Mouse (Mus musculus) kidney, embryonic 14.5 days (tissue): ENCODE data around the gene Pde5a. TPM values are rescaled to one million over a fixed set of nuclear protein-coding genes. Genes with fewer than 3 reads are reported as not detected.

Source experiments
- ATAC-seq: fragments of 200-750 bp; cut with Nextera tagmentation; 2 replicates; pipeline ENCODE4 v1.8.0; 2017; ENCODE audit warnings: moderate number of reproducible peaks, mild to moderate bottlenecking, moderate TSS enrichment, moderate library complexity; ENCODE audit not compliant: low FRiP score, low TSS enrichment
- H3K27ac ChIP-seq: fragments of 300-500 bp; sonication (generic); 2 replicates; pipeline ENCODE4 v1.5.1; 2014; ENCODE audit warnings: low read depth, mild to moderate bottlenecking, low read length, moderate library complexity, mixed read lengths
- H3K27me3 ChIP-seq: fragments of 300-500 bp; sonication (generic); 2 replicates; pipeline ENCODE4 v1.6.1; 2014; ENCODE audit warnings: mild to moderate bottlenecking, low read length; ENCODE audit not compliant: control insufficient read depth, insufficient read depth
- H3K36me3 ChIP-seq: fragments of 300-500 bp; sonication (generic); 2 replicates; pipeline ENCODE4 v1.6.1; 2014; ENCODE audit warnings: low read length, mixed read lengths; ENCODE audit not compliant: control insufficient read depth, insufficient read depth
- H3K4me1 ChIP-seq: fragments of 300-500 bp; sonication (generic); 2 replicates; pipeline ENCODE4 v1.6.1; 2014; ENCODE audit warnings: low read length, mixed read lengths; ENCODE audit not compliant: control insufficient read depth, insufficient read depth
- H3K4me2 ChIP-seq: fragments of 300-500 bp; sonication (generic); replicated peaks from 2 replicates; pipeline ENCODE4 v1.6.1; 2014; ENCODE audit warnings: low read depth, mild to moderate bottlenecking, low read length
- H3K4me3 ChIP-seq: fragments of 300-500 bp; sonication (generic); 2 replicates; pipeline ENCODE4 v1.5.1; 2014; ENCODE audit warnings: mild to moderate bottlenecking, low read length
- H3K9ac ChIP-seq: fragments of 300-500 bp; sonication (generic); 2 replicates; pipeline ENCODE4 v1.6.1; 2014; ENCODE audit warnings: low read depth, mild to moderate bottlenecking, low read length, moderate library complexity
- H3K9me3 ChIP-seq: fragments of 300-500 bp; sonication (generic); 2 replicates; pipeline ENCODE4 v1.6.1; 2016; ENCODE audit warnings: low read length; ENCODE audit not compliant: control insufficient read depth
- WGBS: fragments of 180-500 bp; shearing (Covaris S2); extraction: QIAGEN DNeasy Blood & Tissue Kit; methylation state at CpG from one replicate; pipeline ENCODE4 v1.1.7; 2014; 5-methylcytosine and 5-hydroxymethylcytosine counted together
- polyA plus RNA-seq: library from polyadenylated mRNA; unstranded; fragments of >200 nt; fragmentation: Nextera tagmentation; extraction: Ambion mirVana; gene quantifications from 2 replicates; pipeline ENCODE4 v1.2.1, GENCODE M21; 2014

Gene Pde5a
- polyA plus RNA-seq, 1 experiment from 2014 or later = 7.4 TPM

DNA sequence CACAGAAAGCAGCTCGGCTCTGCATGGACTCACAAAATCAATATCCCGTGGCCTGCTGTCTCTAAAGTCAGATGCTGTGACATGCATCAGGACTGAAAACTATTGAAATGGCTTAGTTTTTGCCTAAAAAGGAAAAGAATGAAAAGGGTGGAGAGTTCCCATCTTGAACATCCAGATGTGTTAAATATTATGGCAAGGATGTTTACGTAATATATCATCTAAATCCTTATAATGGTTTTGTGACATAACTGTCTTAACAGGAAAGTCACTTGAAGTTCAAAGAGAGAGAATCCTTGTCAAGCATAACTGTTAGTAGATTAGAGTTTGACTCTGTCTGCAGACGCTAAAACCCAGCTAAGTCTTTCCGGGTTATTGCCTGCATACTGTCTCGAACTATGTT is 20.3 kb upstream of the Pde5a start:
- no peak for ATAC-seq
- 78% methylated on average over 6 of the region's 6 CpGs for WGBS
- Histone ChIP-seq H3K9me3 (no peaks in the 10 kb centered on the region), H3K9ac (no peak overlapping the region), H3K27ac (no peak overlapping the region), H3K36me3 (no peaks in the 10 kb centered on the region), H3K4me1 (no peaks in the 10 kb centered on the region), H3K27me3 (no peaks in the 10 kb centered on the region), H3K4me2 (no peak overlapping the region), H3K4me3 (no peak overlapping the region)

DNA sequence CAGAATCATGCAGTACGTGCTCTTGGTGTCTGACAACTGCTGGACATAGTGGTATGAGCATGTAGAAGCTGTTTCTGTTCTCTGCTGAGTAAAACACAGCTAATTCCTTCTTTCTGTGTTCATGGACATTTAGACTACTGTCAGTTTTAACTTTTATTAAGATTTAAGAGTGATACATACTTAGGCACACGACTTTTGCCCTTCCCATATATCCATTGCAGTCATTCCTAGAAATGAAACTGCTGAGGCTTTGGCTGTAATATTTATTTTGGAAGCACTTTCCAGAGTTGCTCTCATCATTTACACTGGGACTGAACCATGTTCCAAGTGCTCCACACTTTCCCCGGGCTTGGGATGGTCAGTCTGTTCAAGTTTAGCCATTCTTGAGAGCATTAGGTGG is 18.6 kb upstream of the Pde5a start:
- Histone ChIP-seq H3K4me3 (no peak overlapping the region), H3K4me2 (no peak overlapping the region)
- 68% methylated on average over 3 of the region's 3 CpGs for WGBS

DNA sequence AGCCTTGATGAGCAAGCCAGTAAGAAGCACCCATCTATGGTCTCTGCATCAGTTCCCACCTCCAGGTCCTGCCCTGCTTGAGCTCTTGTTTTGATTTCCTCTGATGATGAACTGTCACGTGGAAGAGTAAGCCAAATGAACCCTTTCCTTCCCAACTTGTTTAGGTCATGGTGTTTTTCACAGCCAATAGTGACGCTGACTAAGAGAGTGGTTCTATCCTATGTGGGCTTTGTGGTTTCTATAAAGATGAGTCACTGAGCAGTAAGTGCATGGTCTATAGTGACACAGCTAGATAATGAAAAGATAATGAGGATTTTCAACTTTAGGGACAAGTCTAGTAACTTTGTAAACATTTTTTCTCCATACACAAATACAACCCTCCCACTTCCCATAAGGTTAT is 10.1 kb upstream of the Pde5a start:
- H3K4me2 ChIP-seq = no peak overlapping the region
- H3K27me3 ChIP-seq = no peaks in the 10 kb centered on the region
- H3K9ac ChIP-seq = no peak overlapping the region
- H3K4me1 ChIP-seq = no peaks in the 10 kb centered on the region
- H3K9me3 ChIP-seq = no peaks in the 10 kb centered on the region
- no peak overlapping the region for H3K4me3 ChIP-seq
- H3K27ac ChIP-seq = no peak overlapping the region
- ATAC-seq = no peak
- 86% methylated on average over 2 of the region's 2 CpGs for WGBS
- H3K36me3 ChIP-seq = no peaks in the 10 kb centered on the region

More for the DNA sequence above, 18.6 kb upstream of the Pde5a start:
- Histone ChIP-seq H3K9ac (no peak overlapping the region), H3K36me3 (no peaks in the 10 kb centered on the region), H3K9me3 (no peaks in the 10 kb centered on the region), H3K27me3 (no peaks in the 10 kb centered on the region), H3K27ac (no peak overlapping the region), H3K4me1 (no peaks in the 10 kb centered on the region)
- ATAC-seq = no peak

- ATAC-seq = no peak
- no peaks in the 10 kb centered on the region for H3K9me3 ChIP-seq
- no peak overlapping the region for H3K4me3 ChIP-seq
- no peak overlapping the region for H3K9ac ChIP-seq
- H3K27me3 ChIP-seq = no peaks in the 10 kb centered on the region
- whole genome bisulfite sequencing = 57% methylated on average over 9 of the region's 9 CpGs
- H3K27ac ChIP-seq = no peak overlapping the region
- H3K4me2 ChIP-seq = no peak overlapping the region
- no peaks in the 10 kb centered on the region for H3K36me3 ChIP-seq
- no peaks in the 10 kb centered on the region for H3K4me1 ChIP-seq
Observed at GRCm38 (mm10) chr3:122721522-122721921, 7.2 kb upstream of the Pde5a start.

DNA sequence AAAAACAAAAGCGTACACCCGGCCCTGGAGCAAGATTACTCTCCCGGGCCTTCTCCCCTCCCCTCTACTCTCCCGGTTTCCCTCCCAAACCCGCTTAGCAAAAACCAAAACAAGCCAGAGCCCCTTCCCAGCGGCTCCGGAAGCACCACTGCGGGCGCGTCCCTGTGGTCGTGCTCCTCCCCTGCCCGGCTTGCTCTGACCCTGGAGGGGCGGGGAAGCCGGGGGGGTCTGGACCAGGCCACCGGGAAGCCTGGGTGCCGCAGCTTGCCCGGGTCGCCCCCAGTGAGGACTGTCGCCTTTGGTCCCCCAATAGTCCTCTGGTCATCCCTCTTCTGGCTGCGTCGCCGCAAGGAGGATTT is 833 bp downstream of the Pde5a start:
- WGBS = 0% methylated on average over 22 of the region's 22 CpGs
- Histone ChIP-seq H3K27ac (peak overlapping the region; percentile 88), H3K9ac (peak overlapping the region; percentile 77), H3K4me3 (peak overlapping the region; percentile 72), H3K4me2 (peak overlapping the region; percentile 76), H3K36me3 (no peaks in the 10 kb centered on the region), H3K27me3 (no peaks in the 10 kb centered on the region), H3K4me1 (0 out of 2 replicates have a peak, but pooled peaks cover 4% of the 10 kb centered on the region), H3K9me3 (no peaks in the 10 kb centered on the region)
- ATAC-seq = peak; percentile 82

DNA sequence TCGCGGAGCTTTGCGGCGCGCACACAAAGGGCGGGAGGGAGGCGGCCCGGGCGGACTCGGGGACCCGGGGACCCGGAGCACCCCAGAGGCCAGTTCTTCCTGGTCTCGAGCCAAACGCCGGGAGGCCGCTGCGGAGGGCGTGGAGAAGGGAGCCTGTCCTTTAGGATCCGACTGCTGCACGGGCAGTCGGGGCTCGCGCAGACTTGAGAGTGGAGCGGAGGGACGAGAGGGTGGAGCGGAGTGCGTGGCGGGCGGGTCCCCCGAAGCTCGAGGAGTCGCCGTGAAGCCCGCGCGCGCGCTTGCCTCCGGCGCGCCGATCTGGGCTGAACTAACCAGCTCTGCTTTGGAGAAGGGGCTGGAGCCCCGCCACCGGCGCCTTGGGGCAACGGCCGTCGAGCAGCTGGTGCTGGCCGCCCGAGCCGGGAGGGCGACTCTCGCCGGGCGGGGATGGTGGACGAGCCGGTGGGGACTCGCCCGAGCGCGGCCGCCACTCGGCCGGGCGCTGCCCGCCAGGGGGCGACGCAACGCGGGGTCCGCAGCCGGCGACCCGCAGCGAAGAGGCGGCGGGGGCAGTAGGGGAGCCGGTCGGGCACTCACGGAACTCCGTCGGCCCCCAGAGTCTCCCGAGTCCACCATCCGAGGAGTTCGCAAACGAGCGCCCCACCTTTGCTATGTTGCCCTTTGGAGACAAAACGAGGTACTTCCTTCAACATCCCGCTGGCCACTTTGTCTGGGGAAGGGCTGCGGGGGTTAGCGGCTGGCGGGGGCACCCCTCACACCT is 1.4 kb downstream of the Pde5a start:
- WGBS = under 1% methylated on average over 71 of the region's 92 CpGs
- peak overlapping the region; percentile 76 for H3K4me2 ChIP-seq
- ATAC-seq = peak; percentile 82
- H3K27me3 ChIP-seq = no peaks in the 10 kb centered on the region
- H3K27ac ChIP-seq = peak overlapping the region; percentile 88
- no peaks in the 10 kb centered on the region for H3K36me3 ChIP-seq
- 0 out of 2 replicates have a peak, but pooled peaks cover 4% of the 10 kb centered on the region for H3K4me1 ChIP-seq
- peak overlapping the region; percentile 77 for H3K9ac ChIP-seq
- H3K4me3 ChIP-seq = peak overlapping the region; percentile 72
- H3K9me3 ChIP-seq = no peaks in the 10 kb centered on the region

DNA sequence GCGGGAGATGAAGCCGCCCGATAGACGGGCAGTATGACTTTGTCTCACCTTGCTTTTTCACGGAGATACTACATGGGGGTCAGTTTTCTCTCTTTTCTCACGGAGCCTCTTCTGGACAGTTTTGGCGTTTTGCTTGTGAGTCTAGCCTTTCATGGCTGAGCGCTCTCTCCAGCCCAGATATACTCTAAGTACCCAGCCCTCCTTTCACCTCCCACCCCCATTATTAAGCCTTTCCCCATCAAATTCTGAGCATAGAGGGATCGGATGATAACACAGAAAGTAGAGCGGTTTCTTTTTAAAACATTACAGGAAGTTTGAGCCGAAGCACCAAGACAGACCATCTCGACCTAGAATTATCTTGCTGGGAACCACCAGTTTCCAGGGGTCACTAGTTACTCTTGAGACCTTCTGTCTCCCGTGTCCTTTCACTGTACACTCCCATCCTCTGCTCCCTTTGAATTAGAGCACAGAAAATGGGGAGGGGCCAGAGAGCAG is 2.0 kb downstream of the Pde5a start:
- Histone ChIP-seq H3K27me3 (no peaks in the 10 kb centered on the region), H3K4me1 (0 out of 2 replicates have a peak, but pooled peaks cover 4% of the 10 kb centered on the region), H3K36me3 (no peaks in the 10 kb centered on the region), H3K27ac (peak overlapping the region; percentile 88; the same call in 1 of the 2 replicates), H3K9me3 (no peaks in the 10 kb centered on the region), H3K4me3 (peak overlapping the region; percentile 72), H3K9ac (peak overlapping the region; percentile 77), H3K4me2 (peak overlapping the region; percentile 76)
- WGBS = 3% methylated on average over 13 of the region's 13 CpGs
- ATAC-seq = peak; percentile 20

- H3K4me3 ChIP-seq = no peak overlapping the region
- H3K4me1 ChIP-seq = 0 out of 2 replicates have a peak, but pooled peaks cover 4% of the 10 kb centered on the region
- WGBS = 69% methylated on average over 3 of the region's 3 CpGs
- ATAC-seq = no peak
- no peak overlapping the region for H3K9ac ChIP-seq
- no peak overlapping the region for H3K4me2 ChIP-seq
- no peaks in the 10 kb centered on the region for H3K9me3 ChIP-seq
- no peaks in the 10 kb centered on the region for H3K36me3 ChIP-seq
- H3K27ac ChIP-seq = no peak overlapping the region
- no peaks in the 10 kb centered on the region for H3K27me3 ChIP-seq
Observed at GRCm38 (mm10) chr3:122733806-122734205, 5.1 kb downstream of the Pde5a start.

- no peaks in the 10 kb centered on the region for H3K27me3 ChIP-seq
- H3K4me3 ChIP-seq = no peak overlapping the region
- H3K36me3 ChIP-seq = no peaks in the 10 kb centered on the region
- no peak overlapping the region for H3K4me2 ChIP-seq
- no peak for ATAC-seq
- 0 out of 2 replicates have a peak, but pooled peaks cover 4% of the 10 kb centered on the region for H3K4me1 ChIP-seq
- no peaks in the 10 kb centered on the region for H3K9me3 ChIP-seq
- WGBS = 90% methylated on average over 6 of the region's 6 CpGs
- no peak overlapping the region for H3K9ac ChIP-seq
- no peak overlapping the region for H3K27ac ChIP-seq
Observed at GRCm38 (mm10) chr3:122734329-122734728, 5.6 kb downstream of the Pde5a start.
